9 mouse cellular contexts compared by ENCODE assay signal in the genomic region with DNA sequence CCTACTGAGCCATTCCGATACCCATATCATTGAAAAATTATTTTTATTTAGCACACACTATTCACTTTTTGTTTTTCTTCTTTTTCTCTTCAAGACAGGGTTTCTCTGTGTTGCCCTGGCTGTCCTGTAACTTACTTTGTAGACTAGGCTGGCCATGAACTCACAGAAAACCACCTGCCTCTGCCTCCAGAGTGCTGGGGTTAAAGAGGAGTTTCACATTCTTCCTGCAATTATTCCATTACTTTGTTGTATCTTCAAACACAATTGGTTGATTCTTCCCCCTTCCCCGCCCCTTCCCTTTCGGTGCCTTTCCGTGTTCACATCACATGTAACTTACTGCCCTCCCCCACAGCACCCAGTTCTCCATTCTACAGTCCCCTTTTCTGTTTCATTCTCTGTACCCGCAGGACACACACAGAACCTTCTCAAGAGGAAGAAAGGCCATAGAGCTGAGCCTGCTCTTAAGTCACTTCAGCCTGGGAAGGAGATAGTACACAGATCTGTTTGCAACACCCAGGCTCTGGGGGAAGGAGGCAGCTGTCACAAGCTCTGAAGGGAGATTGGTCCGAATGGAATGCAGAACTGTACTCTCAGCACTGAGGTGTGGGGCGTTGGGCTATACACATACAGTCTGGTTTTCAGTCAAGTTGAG. TPM values are rescaled to one million over a fixed set of nuclear protein-coding genes. Genes with fewer than 3 reads are reported as not detected.
DNase-seq lines count a peak whose midpoint lies in the region; ATAC-seq lines count a peak whose summit lies in the region.
"Had no signal": no experiment of that assay in that cellular context is flagged by ENCODE, and none has a peak within 500 bp of the region (broad histone marks: within the 10 kb centered on the region; RNA-seq: fewer than 3 reads in every experiment).

No protein-coding gene starts in this region.

- WGBS in neural tube, embryonic 12.5 days, result 67% methylated on average over 7 of the region's 7 CpGs
- WGBS in neural tube, embryonic 15.5 days, result 70% methylated on average over 7 of the region's 7 CpGs
- 45% methylated on average over 7 of the region's 7 CpGs for WGBS in heart, embryonic 12.5 days
- 69% methylated on average over 7 of the region's 7 CpGs for WGBS in hindbrain, embryonic 12.5 days

- no peak overlapping the region for H3K27ac ChIP-seq in neural tube, embryonic 12.5 days
- no peak overlapping the region for H3K27ac ChIP-seq in neural tube, embryonic 15.5 days (replicated peaks)
- peak overlapping the region; percentile 83 for H3K27ac ChIP-seq in heart, embryonic 12.5 days (ENCODE audit: poor library complexity, severe bottlenecking)
- no peak overlapping the region for H3K27ac ChIP-seq in hindbrain, embryonic 12.5 days

- no peaks in the 10 kb centered on the region for H3K36me3 ChIP-seq in neural tube, embryonic 12.5 days
- H3K36me3 ChIP-seq in neural tube, embryonic 15.5 days, result peaks cover 12% of the 10 kb centered on the region
- peaks cover 11% of the 10 kb centered on the region; the same call in 1 of the 2 replicates for H3K36me3 ChIP-seq in heart, embryonic 12.5 days
- peaks cover 4% of the 10 kb centered on the region; the same call in 1 of the 2 replicates for H3K36me3 ChIP-seq in hindbrain, embryonic 12.5 days

- H3K9ac ChIP-seq in neural tube, embryonic 12.5 days, result 0 out of 2 replicates have a peak overlapping the region, but pooled peaks have one; percentile 13
- H3K9ac ChIP-seq in neural tube, embryonic 15.5 days (replicated peaks), result no peak overlapping the region
- no peak overlapping the region for H3K9ac ChIP-seq in heart, embryonic 12.5 days
- H3K9ac ChIP-seq in hindbrain, embryonic 12.5 days, result no peak overlapping the region

- ATAC-seq in neural tube, embryonic 12.5 days (ENCODE audit: low FRiP score, low read depth), result no peak
- ATAC-seq in neural tube, embryonic 15.5 days (ENCODE audit: low FRiP score), result no peak
- 0 out of 2 replicates have a peak, but pooled peaks have one; percentile 38 for ATAC-seq in heart, embryonic 12.5 days (ENCODE audit: insufficient number of reproducible peaks, low FRiP score)
- no peak for ATAC-seq in hindbrain, embryonic 12.5 days (ENCODE audit: low FRiP score)
- ATAC-seq in inflammation-experienced regulatory T-cells, adult 6 months, result no peak

- peak; percentile 79 for DNase-seq in lung, postnatal 36 days
- peak; percentile 61 for DNase-seq in yolk sac, embryonic 10.5 days (ENCODE audit: low spot score)
- DNase-seq in adipocyte (ENCODE audit: low spot score), result no peak
- DNase-seq: kidney, postnatal 36 days had no signal

- H3K9me3 ChIP-seq in neural tube, embryonic 12.5 days, result no peaks in the 10 kb centered on the region
- no peaks in the 10 kb centered on the region for H3K9me3 ChIP-seq in neural tube, embryonic 15.5 days (replicated peaks)
- H3K9me3 ChIP-seq in heart, embryonic 12.5 days (replicated peaks), result 0 out of 2 replicates have a peak, but pooled peaks cover 4% of the 10 kb centered on the region
- H3K9me3 ChIP-seq in hindbrain, embryonic 12.5 days (replicated peaks), result no peaks in the 10 kb centered on the region

- no peaks in the 10 kb centered on the region for H3K4me1 ChIP-seq in neural tube, embryonic 12.5 days
- H3K4me1 ChIP-seq in neural tube, embryonic 15.5 days, result peaks cover 3% of the 10 kb centered on the region; the same call in 1 of the 2 replicates
- peaks cover 20% of the 10 kb centered on the region for H3K4me1 ChIP-seq in heart, embryonic 12.5 days (replicated peaks)
- H3K4me1 ChIP-seq in hindbrain, embryonic 12.5 days, result no peaks in the 10 kb centered on the region

- H3K4me2 ChIP-seq in neural tube, embryonic 12.5 days (replicated peaks), result no peak overlapping the region
- H3K4me2 ChIP-seq in neural tube, embryonic 15.5 days, result no peak overlapping the region
- H3K4me2 ChIP-seq in heart, embryonic 12.5 days, result peak overlapping the region; percentile 29
- no peak overlapping the region for H3K4me2 ChIP-seq in hindbrain, embryonic 12.5 days (replicated peaks)

- H3K4me3 ChIP-seq in neural tube, embryonic 12.5 days, result no peak overlapping the region
- H3K4me3 ChIP-seq in neural tube, embryonic 15.5 days (replicated peaks), result no peak overlapping the region
- no peak overlapping the region for H3K4me3 ChIP-seq in heart, embryonic 12.5 days
- H3K4me3 ChIP-seq in hindbrain, embryonic 12.5 days, result no peak overlapping the region

- H3K27me3 ChIP-seq in neural tube, embryonic 12.5 days (replicated peaks), result no peaks in the 10 kb centered on the region
- no peaks in the 10 kb centered on the region for H3K27me3 ChIP-seq in neural tube, embryonic 15.5 days (replicated peaks)
- no peaks in the 10 kb centered on the region for H3K27me3 ChIP-seq in heart, embryonic 12.5 days (replicated peaks)
- no peaks in the 10 kb centered on the region for H3K27me3 ChIP-seq in hindbrain, embryonic 12.5 days

RNA-seq across cellular contexts. Expression of gene Gm2a, which starts 15.4 kb away (rescaled TPM):
- 14.0 and 15.2 TPM in 2 replicates for polyA plus RNA-seq in neural tube, embryonic 12.5 days (2016; fragmentation: Nextera tagmentation; extraction: Ambion mirVana)
- polyA plus RNA-seq in neural tube, embryonic 15.5 days (2015; fragmentation: Nextera tagmentation; extraction: Ambion mirVana), result 33.1 and 37.1 TPM in 2 replicates
- 49.4 and 49.9 TPM in 2 replicates for polyA plus RNA-seq in heart, embryonic 12.5 days (2016; fragmentation: Nextera tagmentation; extraction: Ambion mirVana)
- polyA plus RNA-seq in hindbrain, embryonic 12.5 days (2016; fragmentation: Nextera tagmentation; extraction: Ambion mirVana), result 15.4 and 15.5 TPM in 2 replicates
- 100 to 1,000 TPM; 118 to 154 (median 154) TPM for polyA plus RNA-seq in inflammation-experienced regulatory T-cells, adult 6 months (2017; shearing (Covaris generic))

RNA-seq across cellular contexts. Expression of gene Ccdc69, which starts 35.4 kb away (rescaled TPM):
- polyA plus RNA-seq in neural tube, embryonic 12.5 days (2016; fragmentation: Nextera tagmentation; extraction: Ambion mirVana), result 0.28 and 0.41 TPM in 2 replicates
- polyA plus RNA-seq in neural tube, embryonic 15.5 days (2015; fragmentation: Nextera tagmentation; extraction: Ambion mirVana), result 0.56 and 2.7 TPM in 2 replicates
- 17.5 and 19.0 TPM in 2 replicates for polyA plus RNA-seq in heart, embryonic 12.5 days (2016; fragmentation: Nextera tagmentation; extraction: Ambion mirVana)
- polyA plus RNA-seq in hindbrain, embryonic 12.5 days (2016; fragmentation: Nextera tagmentation; extraction: Ambion mirVana), result 0.49 and 0.60 TPM in 2 replicates
- polyA plus RNA-seq in inflammation-experienced regulatory T-cells, adult 6 months (2017; shearing (Covaris generic)), result 10 to 100 TPM; 75.5 to 92.6 (median 81.1) TPM

RNA-seq across cellular contexts. Expression of gene Slc36a3, which starts 38.2 kb away (rescaled TPM):
- not detected in 2 replicates for polyA plus RNA-seq in neural tube, embryonic 12.5 days (2016; fragmentation: Nextera tagmentation; extraction: Ambion mirVana)
- not detected in 2 replicates for polyA plus RNA-seq in neural tube, embryonic 15.5 days (2015; fragmentation: Nextera tagmentation; extraction: Ambion mirVana)
- not detected in 2 replicates for polyA plus RNA-seq in heart, embryonic 12.5 days (2016; fragmentation: Nextera tagmentation; extraction: Ambion mirVana)
- not detected in 2 replicates for polyA plus RNA-seq in hindbrain, embryonic 12.5 days (2016; fragmentation: Nextera tagmentation; extraction: Ambion mirVana)
- polyA plus RNA-seq in inflammation-experienced regulatory T-cells, adult 6 months (2017; shearing (Covaris generic)), result under 1 TPM; 0.31 to 0.98 (median 0.54) TPM
